Mouse (Mus musculus): ENCODE data around the gene Dlx5. TPM values are rescaled to one million over a fixed set of nuclear protein-coding genes. Genes with fewer than 3 reads are reported as not detected.

The Dlx5 gene
- total and polyA plus RNA-seq, 3 experiments, result not detected

GRCm38 (mm10) chr6:6859111-6859949, 22.6 kb downstream of the Dlx5 start:
- H3K79me2 ChIP-seq (replicated peaks; ENCODE audit: control insufficient read depth, extremely low read depth, insufficient read depth, poor library complexity, severe bottlenecking), result no peaks in the 10 kb centered on the region
- H3K36me3 ChIP-seq (replicated peaks in 1 of 2; ENCODE audit: control insufficient read depth in 1 of 2, insufficient read depth in 1 of 2, low read length in 1 of 2), result no peaks in the 10 kb centered on the region
- peak overlapping the region; percentile 93 for H3K4me2 ChIP-seq (ENCODE audit: insufficient read depth, low read depth, poor library complexity, severe bottlenecking)
- dilution Hi-C loops (cut with MboI; ENCODE audit: extremely low pct_ligation_motif_present, extremely low pct_unique_long_range_greater_than_20kb, low sequenced_read_pairs) (no loop called here), in situ Hi-C loops (cut with MboI; ENCODE audit: low pct_ligation_motif_present, low pct_unique_long_range_greater_than_20kb, low sequenced_read_pairs) (no loop called here)
- peak; percentile 45 for DNase-seq (ENCODE audit: extremely low read depth)
- H3K9me3 ChIP-seq (replicated peaks; ENCODE audit: low read length), result peaks cover 9% of the 10 kb centered on the region
- H3K9ac ChIP-seq (ENCODE audit: insufficient read depth, low read depth), result no peak overlapping the region
- TF ChIP-seq ZNF384 (IDR thresholded peaks at IDR 0.05; ENCODE audit: low read depth, low read length) (peak; percentile 86), UBTF (IDR thresholded peaks at IDR 0.05; ENCODE audit: low read depth, low read length) (no peak), USF1 (IDR thresholded peaks at IDR 0.05; ENCODE audit: low read depth, low read length) (no peak), IRF4 (IDR thresholded peaks at IDR 0.05; ENCODE audit: low read depth, low read length) (no peak)
- H3K4me1 ChIP-seq (ENCODE audit: control insufficient read depth in 1 of 2, insufficient read depth in 2 of 2), result peaks cover 0 to 24% of the 10 kb centered on the region in 2 experiments; a peak in 2 of 4 replicates
- peaks cover 3% of the 10 kb centered on the region for H3K27me3 ChIP-seq (replicated peaks)
- no peak overlapping the region for H3K27ac ChIP-seq (ENCODE audit: insufficient read depth, low read depth)
- H3K4me3 ChIP-seq (replicated peaks in 1 of 3; ENCODE audit: low read depth in 2 of 3, low read length in 2 of 3, poor library complexity in 1 of 3), result peak overlapping the region in 2 of 3 experiments; percentile 43

DNA sequence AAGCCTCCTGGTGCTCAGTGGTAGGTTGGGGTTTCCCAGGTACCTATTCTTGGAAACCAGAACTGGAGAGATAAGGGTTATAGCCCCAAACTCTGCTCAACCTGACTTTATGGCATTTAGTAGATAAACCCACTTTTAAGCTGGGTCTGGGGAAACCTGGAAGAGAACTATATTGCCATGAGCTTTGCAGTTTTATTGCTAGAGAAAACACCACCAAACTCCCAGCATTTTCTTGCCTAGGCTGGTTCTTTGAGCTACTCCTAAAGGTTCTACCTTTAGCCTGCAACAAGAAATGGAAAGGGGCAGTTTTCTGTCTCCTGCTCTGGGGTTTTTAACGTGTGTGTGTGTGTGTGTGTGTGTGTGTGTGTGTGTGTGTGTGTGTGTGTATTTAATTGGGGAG, 23.3 kb downstream of the Dlx5 start:
- Histone ChIP-seq H3K4me2 (ENCODE audit: insufficient read depth, low read depth, poor library complexity, severe bottlenecking) (no peak overlapping the region), H3K36me3 (replicated peaks in 1 of 2; ENCODE audit: control insufficient read depth in 1 of 2, insufficient read depth in 1 of 2, low read length in 1 of 2) (no peaks in the 10 kb centered on the region), H3K9ac (ENCODE audit: insufficient read depth, low read depth) (no peak overlapping the region), H3K4me3 (replicated peaks in 1 of 3; ENCODE audit: low read depth in 2 of 3, low read length in 2 of 3, poor library complexity in 1 of 3) (no peak overlapping the region), H3K9me3 (replicated peaks; ENCODE audit: low read length) (peaks cover 5% of the 10 kb centered on the region), H3K27ac (ENCODE audit: insufficient read depth, low read depth) (no peak overlapping the region), H3K27me3 (replicated peaks) (peaks cover 3% of the 10 kb centered on the region), H3K79me2 (replicated peaks; ENCODE audit: control insufficient read depth, extremely low read depth, insufficient read depth, poor library complexity, severe bottlenecking) (no peaks in the 10 kb centered on the region), H3K4me1 (ENCODE audit: control insufficient read depth in 1 of 2, insufficient read depth in 2 of 2) (peaks cover 0 to 24% of the 10 kb centered on the region in 2 experiments; a peak in 2 of 4 replicates)
- dilution Hi-C loops (cut with MboI; ENCODE audit: extremely low pct_ligation_motif_present, extremely low pct_unique_long_range_greater_than_20kb, low sequenced_read_pairs) (no loop called here), in situ Hi-C loops (cut with MboI; ENCODE audit: low pct_ligation_motif_present, low pct_unique_long_range_greater_than_20kb, low sequenced_read_pairs) (no loop called here)
- peak; percentile 7 for DNase-seq (ENCODE audit: extremely low read depth)
- TF ChIP-seq JUND (conservative IDR thresholded peaks at IDR 0.05; ENCODE audit: low read depth, low read length), result no peak
- TF ChIP-seq ETS1 (conservative IDR thresholded peaks at IDR 0.05; ENCODE audit: low read depth, low read length), result no peak
- TF ChIP-seq E2F4 (IDR thresholded peaks at IDR 0.05; ENCODE audit: insufficient replicate concordance, low read depth, low read length), result no peak
- TF ChIP-seq MAZ (IDR thresholded peaks at IDR 0.05; ENCODE audit: low read depth, low read length), result no peak
- TF ChIP-seq RCOR1 (conservative IDR thresholded peaks at IDR 0.05; ENCODE audit: low read depth, low read length), result no peak

DNA sequence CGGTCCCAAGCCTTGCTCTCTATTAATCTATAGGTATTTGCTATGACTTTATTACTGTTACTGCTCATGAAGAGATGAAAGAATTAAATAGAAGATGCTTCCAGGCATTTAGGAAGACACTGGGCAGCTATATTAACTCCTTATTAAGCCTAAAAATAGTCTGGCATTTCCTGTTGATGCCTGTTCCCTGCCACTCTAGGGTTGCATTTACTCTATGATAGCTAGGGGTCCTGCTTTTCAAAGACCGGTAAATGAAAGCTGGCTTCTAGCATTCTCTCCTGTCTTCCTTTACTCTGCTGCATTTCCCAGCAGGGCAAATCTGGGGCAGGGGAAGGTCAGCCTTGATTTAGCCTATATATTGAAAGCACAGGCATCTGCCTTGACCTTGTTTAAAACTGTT, 24.1 kb downstream of the Dlx5 start:
- no peak overlapping the region for H3K4me3 ChIP-seq (replicated peaks in 1 of 3; ENCODE audit: low read depth in 2 of 3, low read length in 2 of 3, poor library complexity in 1 of 3)
- dilution Hi-C loops (cut with MboI; ENCODE audit: extremely low pct_ligation_motif_present, extremely low pct_unique_long_range_greater_than_20kb, low sequenced_read_pairs) (no loop called here), in situ Hi-C loops (cut with MboI; ENCODE audit: low pct_ligation_motif_present, low pct_unique_long_range_greater_than_20kb, low sequenced_read_pairs) (no loop called here)
- H3K4me1 ChIP-seq (ENCODE audit: control insufficient read depth in 1 of 2, insufficient read depth in 2 of 2), result peaks cover 0 to 24% of the 10 kb centered on the region in 2 experiments; a peak in 2 of 4 replicates
- H3K9me3 ChIP-seq (replicated peaks; ENCODE audit: low read length), result peaks cover 4% of the 10 kb centered on the region
- no peaks in the 10 kb centered on the region for H3K79me2 ChIP-seq (replicated peaks; ENCODE audit: control insufficient read depth, extremely low read depth, insufficient read depth, poor library complexity, severe bottlenecking)
- no peaks in the 10 kb centered on the region for H3K36me3 ChIP-seq (replicated peaks in 1 of 2; ENCODE audit: control insufficient read depth in 1 of 2, insufficient read depth in 1 of 2, low read length in 1 of 2)
- TF ChIP-seq GABPA (IDR thresholded peaks at IDR 0.05; ENCODE audit: insufficient replicate concordance, low read depth, low read length) (no peak), TCF12 (IDR thresholded peaks at IDR 0.05; ENCODE audit: low read depth, low read length) (no peak), BHLHE40 (IDR thresholded peaks at IDR 0.05; ENCODE audit: low read depth, low read length) (no peak), UBTF (IDR thresholded peaks at IDR 0.05; ENCODE audit: low read depth, low read length) (no peak), ETS1 (conservative IDR thresholded peaks at IDR 0.05; ENCODE audit: low read depth, low read length) (no peak), SMC3 (IDR thresholded peaks at IDR 0.05; ENCODE audit: low read depth, low read length) (no peak), MAFK (IDR thresholded peaks at IDR 0.05; ENCODE audit: insufficient replicate concordance, low read length) (no peak)
- no peak overlapping the region for H3K4me2 ChIP-seq (ENCODE audit: insufficient read depth, low read depth, poor library complexity, severe bottlenecking)
- H3K27me3 ChIP-seq (replicated peaks), result peaks cover 3% of the 10 kb centered on the region
- no peak for DNase-seq (ENCODE audit: extremely low read depth)
- no peak overlapping the region for H3K27ac ChIP-seq (ENCODE audit: insufficient read depth, low read depth)
- H3K9ac ChIP-seq (ENCODE audit: insufficient read depth, low read depth), result no peak overlapping the region

Measured in CH12.LX (cell line).